Mouse (Mus musculus) embryo, embryonic 11.5 days (tissue): ENCODE measurements around the gene Gm10800.
"Not testable (repeated sequence)": the region's sequence is repeated elsewhere in the genome, so short reads cannot be mapped to it uniquely, and the experiment has no call there.

Experiments
- DNase-seq: peaks from one replicate; pipeline ENCODE4 v3.0.0-alpha.2; 2012; ENCODE audit warnings: low read depth, low spot score

Gene Gm10800

DNA sequence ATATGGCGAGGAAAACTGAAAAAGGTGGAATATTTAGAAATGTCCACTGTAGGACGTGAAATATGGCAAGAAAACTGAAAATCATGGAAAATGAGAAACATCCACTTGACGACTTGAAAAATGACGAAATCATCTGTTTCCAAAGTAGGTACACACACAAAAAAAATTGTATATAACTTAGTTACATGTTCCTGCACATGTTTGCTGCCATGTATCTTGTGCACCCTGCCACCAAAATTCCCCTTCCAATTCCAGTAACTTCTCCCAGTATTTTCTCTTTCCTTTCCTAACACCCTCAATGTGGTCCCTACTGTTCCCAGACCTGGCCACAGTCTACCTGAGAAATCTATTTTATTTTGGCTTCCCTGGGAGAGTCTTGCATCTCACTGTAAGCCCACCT, at the start of gene Gm10800:
TSS of gene Gm10800 (minus strand) at position 101 of the 400 bp plus-strand sequence.
- not testable (repeated sequence) for DNase-seq

DNA sequence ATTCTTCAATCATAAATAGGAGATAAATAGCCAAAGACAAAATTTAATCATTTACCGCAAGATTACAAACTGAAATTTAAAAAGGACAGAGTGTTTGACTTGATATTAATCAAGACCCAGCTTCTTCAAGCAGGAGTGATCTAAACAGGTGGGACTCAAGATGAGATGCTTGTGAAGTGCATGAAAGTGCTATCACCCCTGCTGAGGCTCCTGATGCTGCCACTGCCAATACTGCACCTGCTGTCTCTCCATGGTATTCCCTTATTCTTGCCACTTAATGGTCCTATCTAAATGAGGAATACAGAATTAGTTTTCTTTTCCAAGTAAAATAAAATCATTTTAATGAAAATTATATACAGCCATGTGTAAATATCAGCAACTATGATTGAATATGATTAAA, 30.4 kb upstream of the Gm10800 start:
- no peak for DNase-seq

DNA sequence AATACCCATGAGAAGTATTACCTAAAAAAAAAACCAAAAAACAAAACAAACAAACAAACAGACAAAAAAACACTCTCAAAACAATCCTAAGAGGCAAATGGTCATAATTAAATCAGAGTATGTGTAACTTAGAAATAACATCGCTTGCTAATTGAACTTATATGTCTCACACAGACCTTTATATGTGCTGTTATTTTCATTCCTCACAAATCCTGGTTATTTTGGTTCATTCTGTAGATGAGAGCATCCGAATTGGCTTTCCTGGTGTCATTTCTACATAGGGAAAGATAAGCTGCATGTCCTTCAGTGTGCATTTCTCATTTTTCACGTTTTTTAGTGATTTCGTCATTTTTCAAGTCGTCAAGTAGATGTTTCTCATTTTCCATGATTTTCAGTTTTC, 5.2 kb downstream of the Gm10800 start, which contains the start of gene Gm10801:
TSS of gene Gm10801 (plus strand) at position 301 of the 400 bp plus-strand sequence.
- not testable (repeated sequence) for DNase-seq
